Mouse (Mus musculus): ENCODE data around the gene Gm16223.

GRCm38 (mm10) chr5:42116586-42117346, 49.0 kb downstream of the Gm16223 start:
- TF ChIP-seq GATA1 (IDR thresholded peaks at IDR 0.05; ENCODE audit: borderline replicate concordance, low read length), result no peak
- no peak for TF ChIP-seq FLI1 (IDR thresholded peaks at IDR 0.05; ENCODE audit: low read length)
